Mouse (Mus musculus): ENCODE results near the gene P4ha3.

Gene P4ha3

DNA sequence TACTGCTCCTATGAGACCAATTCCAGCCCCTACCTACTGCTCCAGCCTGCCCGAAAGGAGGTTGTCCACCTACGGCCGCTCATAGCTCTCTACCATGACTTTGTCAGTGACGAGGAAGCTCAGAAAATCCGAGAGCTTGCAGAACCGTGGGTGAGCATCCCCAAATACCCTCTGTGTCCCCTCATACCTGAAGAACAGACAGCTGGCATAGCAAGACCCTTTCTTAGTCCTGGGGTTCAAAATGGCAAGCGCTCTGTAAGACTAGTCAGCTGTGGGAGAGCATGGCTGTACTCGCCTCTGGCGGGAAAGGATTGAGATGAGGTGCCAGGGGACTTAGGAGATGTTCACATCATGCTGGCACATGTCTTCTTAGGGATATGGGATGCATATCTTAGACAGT is 20.6 kb downstream of the P4ha3 start:
- DNase-seq (ENCODE audit: low read depth, low spot score), result no peak

DNA sequence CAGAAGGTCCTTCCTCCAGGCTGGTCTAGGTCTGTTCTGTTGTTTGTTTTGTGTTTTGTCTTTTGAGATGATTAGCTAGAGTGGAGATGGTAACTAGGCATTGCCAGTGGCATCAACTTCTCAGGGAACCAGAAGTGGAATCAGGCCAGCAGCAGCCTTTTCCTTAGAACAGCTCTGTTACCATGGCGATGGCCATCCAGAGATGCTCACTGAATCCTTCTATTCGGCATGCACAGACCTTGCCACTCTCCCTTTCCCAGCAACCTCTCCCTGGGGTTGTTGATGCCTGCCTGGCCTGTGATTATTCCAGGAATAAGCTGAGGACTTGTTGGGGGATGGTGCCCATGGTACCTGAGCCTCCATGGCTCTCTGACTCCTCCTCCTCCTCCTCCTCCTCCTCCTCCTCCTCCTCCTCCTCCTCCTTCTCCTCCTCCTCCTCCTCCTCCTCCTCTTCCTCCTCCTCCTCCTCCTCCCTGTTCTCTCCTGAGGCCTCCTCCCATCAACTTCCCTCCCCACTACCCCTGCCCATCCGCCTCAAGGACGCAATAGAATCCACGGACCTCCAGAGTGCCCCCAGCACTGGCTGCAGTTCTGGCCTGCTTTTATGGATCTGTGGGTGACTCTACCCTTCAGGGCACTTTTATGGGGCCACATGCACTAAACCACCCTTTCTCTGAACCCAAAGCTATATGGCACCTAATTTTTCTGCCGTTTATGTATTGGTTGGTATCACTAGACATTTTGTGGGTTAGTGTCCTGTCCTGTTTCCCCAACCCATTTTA is 22.7 kb downstream of the P4ha3 start:
- peak; percentile 71 for DNase-seq (ENCODE audit: low read depth, low spot score)

DNA sequence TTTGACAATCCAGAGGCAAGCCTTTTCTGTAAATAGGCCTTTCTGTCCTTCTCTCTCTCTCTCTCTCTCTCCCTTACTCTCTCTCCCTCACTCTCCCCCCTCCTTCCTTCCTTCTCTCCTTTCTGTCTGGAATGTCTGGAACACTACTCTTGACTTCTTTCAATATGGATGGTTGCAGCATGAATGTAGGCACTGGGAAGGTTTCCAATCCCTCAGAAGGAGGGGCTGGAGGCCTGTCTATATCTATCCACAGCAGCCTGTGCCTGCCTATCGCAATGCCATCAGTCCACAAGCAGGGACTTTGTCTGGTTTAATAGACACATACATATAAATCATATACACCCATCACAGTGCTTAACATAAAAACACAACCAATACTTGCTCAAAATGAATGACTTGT is 23.9 kb downstream of the P4ha3 start:
- DNase-seq (ENCODE audit: low read depth, low spot score), result no peak

DNA sequence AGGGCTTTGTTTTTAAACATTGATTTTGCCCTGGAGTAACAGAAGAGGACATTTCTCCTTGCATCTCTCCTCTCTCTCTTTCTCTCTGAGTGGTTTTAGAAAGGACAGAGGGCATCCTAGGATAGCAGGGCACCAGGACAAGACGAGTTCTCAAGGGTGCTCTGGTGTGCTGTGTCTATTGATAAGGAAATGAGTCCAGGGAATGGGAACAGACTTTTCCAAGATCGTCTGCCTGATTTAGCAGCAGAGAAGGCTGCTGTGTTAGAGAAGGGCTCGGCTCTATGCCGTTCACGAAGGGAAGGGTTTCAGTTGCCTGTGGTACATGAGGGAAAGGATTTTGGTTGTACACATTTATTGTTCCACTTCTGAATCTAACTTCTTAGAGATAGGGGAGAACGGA is 24.4 kb downstream of the P4ha3 start:
- no peak for DNase-seq (ENCODE audit: low read depth, low spot score)

DNA sequence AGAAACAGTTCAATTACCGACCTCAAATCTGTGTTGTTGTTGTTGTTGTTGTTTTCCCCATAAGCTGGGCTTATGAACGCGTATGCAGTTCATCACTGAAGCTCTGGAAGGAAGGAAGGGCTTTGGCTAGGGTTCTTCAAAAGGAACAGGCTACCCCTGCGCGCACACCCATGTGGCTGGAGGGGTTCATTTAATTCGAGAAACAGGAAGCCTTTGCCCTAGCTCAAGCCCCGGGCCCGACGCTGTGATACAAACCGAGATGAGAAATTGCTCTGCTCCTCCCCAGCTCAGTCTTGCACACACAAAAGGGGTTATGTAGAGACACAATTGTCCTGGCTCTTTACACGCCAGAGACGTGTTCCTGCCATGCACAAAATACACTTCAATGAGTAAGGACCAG is 25.0 kb downstream of the P4ha3 start:
- DNase-seq (ENCODE audit: low read depth, low spot score), result no peak

DNA sequence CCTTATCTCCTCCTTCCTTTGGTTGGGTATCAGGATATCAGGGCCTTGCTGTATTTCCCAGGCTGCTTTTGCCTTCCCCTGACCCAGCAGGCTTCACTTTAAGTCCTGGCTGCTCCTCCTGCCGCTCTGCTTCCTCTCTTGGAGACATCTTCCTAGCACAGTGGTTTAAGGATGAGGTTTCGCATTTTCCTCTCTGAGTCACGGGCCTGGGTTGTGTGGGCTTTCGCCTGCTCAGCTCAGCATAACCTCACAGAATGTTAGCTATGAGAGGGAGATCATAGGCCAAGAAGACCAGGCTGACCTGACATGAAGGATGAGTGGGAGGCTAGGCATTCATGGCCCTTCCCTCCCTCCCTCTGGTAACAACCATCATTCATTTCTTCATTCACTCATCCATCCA is 27.4 kb downstream of the P4ha3 start:
- DNase-seq (ENCODE audit: low read depth, low spot score), result no peak

DNA sequence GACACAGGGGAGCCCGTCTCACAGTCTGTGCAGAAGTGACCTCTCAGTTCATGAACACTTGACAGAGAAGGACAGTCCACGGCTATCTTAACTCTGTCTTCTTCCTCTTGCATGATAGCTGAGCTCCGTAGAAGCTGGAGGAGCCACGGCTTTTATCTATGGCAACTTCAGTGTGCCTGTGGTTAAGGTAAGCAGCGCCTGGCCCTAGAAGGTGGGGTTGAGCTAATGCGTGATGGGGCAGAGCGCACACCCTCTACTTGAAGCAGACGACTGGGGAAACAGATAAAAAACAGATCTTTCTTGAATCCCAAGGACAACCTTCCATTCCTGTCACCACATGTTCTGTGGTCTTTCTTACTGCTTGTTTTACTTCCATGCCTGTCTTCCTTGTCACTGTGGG is 31.6 kb downstream of the P4ha3 start:
- DNase-seq (ENCODE audit: low read depth, low spot score), result no peak

DNA sequence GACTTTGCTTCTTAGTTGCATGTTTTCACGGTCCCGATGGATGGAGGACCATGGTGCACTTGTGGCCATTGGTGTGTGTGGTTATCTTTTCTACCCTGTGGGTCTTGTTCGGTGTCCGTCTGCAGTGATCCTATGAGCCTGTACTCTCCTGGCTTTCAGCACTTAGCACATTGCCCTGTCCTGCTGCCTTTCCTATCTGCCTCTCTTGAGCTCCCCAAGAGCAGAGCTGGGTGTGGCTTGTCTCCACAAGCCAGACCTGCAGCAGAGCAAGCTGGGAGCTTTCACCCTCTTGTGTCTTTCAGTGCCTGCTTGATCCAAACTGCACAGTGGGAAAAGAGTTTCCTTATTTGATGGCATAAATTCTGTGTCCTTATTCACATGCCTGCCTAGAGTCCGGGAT is 32.2 kb downstream of the P4ha3 start:
- no peak for DNase-seq (ENCODE audit: low read depth, low spot score)

DNA sequence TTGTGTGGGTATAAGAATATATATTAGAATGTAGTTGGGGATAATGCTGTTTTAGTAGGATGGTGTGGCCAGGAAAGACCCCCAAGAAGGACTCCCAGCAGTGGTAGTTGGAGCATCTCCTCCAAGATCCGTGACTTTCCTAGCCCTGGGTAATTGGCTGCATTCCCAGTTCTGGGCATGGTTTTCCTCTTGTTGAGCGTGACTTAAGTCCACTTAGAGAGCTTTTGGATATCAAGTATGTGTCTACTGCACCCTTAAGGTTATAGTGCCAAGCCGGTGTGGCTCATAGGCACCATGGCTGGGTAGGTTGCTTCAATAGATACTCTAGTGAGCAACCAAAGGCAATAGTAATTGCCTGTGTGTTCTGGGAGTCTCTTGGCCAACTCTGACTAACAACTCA is 38.4 kb downstream of the P4ha3 start:
- DNase-seq (ENCODE audit: low read depth, low spot score), result no peak

DNA sequence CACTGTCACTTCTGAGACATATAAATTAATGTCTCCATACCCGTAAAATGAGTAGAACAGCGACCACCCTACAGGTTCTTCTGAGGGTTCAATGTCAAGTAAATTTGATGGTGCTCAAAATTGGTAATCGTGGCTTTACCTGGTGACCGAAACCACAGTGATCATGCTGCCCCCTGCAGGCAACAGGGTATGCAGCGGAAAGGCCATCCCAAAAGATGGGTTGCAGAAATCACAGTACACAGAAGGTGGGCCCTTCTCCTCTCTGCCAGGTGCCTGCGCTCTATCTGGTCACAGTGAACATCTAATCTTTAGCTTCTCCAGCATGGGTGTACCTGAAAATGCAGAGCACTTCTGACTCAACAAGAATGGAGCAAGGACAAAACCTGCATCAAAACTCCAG is 40.2 kb downstream of the P4ha3 start:
- DNase-seq (ENCODE audit: low read depth, low spot score), result no peak

DNA sequence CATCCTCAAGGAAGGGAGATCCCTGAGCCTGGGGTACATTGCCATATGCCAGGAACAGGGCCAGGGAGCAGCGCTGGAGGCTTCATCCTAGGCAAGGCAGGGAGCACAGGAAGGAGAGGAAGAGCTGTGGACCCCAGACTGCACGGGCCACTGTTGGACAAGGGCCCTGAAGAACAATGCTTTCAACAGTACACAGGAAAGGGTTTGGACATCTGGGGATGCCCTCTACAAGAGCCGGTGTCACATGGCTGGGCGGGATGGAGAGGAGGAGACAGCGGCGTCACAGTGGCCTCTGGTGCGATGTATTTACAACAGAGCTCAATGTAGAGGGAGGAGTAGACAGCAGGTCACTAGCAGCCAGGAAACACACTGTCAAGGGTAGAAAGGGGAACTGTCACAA is 42.2 kb downstream of the P4ha3 start:
- DNase-seq (ENCODE audit: low read depth, low spot score), result no peak

DNA sequence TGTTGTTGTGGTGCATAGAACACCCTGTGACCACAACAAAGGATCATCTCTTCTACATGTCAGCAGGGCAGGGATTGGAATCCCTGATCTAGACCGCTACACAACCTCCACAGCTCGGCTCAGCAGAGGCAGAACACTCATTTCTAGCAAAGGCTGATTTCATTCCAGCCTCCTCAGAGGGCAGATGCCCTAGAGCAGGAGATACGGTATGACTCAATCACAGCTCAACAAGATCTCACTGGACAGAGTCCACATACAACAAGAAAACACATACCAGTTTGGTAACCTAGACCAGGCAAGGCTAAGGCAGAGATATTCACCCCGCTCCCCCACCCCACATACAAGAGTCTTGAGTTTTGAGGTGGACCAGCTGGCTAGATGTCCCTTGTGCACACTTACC is 43.3 kb downstream of the P4ha3 start:
- DNase-seq (ENCODE audit: low read depth, low spot score), result no peak

DNA sequence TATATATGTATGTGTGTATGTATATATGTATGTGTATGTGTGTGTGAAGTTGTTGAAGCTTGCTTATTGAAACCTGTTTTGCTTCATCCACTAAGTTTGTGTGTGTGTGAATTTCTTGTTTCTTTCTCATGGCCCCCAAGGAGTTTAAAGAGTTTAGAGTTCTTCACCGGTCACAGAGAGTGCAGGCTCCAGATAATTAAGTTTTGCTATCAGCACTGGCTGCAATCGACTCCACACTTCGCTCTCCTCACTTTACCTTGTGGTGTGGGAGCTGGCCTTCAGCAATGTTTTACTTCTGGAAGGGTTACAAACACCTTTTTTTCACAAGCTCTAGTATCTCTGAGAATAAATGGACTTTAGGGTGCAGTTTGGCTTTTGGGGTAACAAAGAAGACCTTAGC is 45.9 kb downstream of the P4ha3 start:
- DNase-seq (ENCODE audit: low read depth, low spot score), result no peak

DNA sequence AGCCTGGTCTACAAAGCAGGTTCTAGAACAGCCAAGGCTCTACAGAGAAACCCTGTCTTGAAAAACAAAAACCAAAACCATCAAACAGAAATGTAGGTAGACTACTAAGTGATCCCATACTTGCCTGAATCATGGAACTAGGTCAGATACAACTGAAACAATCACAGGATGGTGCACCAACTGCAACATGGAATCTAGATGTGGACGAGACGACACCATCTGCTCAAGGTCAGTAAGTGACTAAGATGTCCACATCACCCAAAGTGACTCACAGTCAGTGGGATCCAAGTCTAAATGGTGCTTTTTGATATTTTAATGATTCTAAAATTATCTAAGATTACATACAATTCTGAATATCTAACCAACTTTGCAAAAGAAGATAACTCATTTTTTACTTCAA is 50.6 kb downstream of the P4ha3 start:
- DNase-seq (ENCODE audit: low read depth, low spot score), result no peak

DNA sequence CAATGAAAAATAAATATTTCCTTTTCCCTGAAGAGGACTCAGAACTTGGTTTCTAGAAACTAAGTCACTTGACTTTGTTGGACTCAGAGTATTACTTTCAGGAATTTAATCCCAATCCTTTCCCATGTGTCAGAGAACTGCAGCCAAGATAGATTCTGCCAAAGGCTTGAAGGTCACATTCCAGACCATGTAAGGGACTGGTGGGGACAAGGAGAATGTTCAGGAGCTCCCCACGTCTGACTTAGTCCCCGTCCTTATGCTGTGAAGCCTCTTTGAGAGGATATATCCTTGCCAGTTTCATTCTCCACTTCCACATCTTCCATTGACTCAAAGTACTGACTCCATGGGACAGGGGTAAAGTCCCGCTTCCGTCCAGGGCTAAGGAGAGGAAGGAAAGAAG is 69.7 kb downstream of the P4ha3 start:
- DNase-seq (ENCODE audit: low read depth, low spot score), result no peak

DNA sequence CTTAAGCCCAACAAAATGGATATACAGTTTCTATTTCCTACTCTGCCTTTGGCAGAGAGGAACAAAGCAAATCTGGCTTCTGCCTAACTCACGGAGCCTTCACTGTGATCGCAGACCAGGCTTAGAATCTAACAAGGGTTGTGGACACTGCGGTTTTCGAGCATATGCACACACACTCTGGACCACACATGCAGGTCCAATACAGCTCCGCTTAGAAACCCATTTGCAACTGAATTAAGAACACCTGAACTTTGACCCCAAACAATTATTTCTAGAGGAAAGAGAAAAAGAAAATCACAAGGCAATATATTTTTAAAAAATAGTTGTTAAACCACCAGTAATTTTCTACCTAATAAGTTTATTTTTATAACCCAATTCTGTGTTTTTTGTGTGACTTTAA is 71.0 kb downstream of the P4ha3 start:
- no peak for DNase-seq (ENCODE audit: low read depth, low spot score)

DNA sequence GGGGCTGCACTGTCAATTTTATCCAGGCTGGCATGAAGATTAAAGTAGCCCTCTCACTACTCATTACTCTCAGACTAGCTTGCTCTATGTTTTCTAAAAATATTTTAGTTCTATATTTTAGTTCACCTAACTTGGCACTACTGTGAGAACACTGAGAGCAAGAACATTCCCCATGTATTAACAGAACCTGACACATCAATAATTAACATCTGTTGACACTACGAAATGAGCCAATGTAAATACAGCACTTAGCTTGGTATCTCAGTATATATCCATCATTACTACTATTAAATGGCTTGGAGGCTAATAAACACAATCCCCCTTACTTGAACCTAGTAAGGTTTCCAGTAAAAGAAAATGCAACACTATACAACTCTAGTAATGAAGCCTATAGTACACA is 71.4 kb downstream of the P4ha3 start:
- no peak for DNase-seq (ENCODE audit: low read depth, low spot score)

DNA sequence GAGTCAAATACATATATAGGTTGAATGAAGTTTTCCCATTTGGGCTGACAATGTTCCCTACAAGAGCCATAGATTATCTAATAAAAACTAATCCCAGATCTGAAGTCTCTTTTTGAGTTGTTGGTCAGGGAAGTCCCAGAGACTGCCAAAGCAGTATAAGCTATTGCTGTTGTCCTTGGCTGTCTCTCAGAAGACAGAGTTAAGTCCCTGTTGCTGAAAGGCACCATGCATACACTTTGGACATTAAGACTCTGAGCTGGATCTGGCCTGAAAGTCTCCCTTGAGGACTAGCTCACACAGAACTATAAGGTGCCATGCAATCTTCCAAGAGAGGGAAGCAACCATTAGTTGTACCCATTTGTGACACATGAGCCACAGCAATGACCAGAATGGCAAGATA is 72.5 kb downstream of the P4ha3 start:
- no peak for DNase-seq (ENCODE audit: low read depth, low spot score)

DNA sequence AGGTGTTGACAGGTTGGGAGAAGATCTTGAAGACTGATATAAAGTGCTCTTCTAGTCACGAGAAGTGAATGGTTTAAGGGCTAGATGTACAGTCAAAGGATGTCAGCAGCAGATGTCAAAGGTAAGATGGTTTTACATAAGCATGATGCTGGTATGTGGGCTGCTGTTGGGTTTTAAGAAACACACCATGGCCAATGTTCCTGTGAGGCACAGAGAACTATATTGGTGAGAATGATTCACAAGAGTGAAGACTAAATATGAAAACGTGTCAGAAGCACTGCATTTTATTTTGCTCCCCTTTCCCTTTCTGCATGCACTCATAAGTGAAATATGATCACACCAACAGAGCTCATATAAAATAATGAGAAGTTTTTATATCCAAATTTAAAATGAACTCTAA is 77.8 kb downstream of the P4ha3 start:
- DNase-seq (ENCODE audit: low read depth, low spot score), result no peak

DNA sequence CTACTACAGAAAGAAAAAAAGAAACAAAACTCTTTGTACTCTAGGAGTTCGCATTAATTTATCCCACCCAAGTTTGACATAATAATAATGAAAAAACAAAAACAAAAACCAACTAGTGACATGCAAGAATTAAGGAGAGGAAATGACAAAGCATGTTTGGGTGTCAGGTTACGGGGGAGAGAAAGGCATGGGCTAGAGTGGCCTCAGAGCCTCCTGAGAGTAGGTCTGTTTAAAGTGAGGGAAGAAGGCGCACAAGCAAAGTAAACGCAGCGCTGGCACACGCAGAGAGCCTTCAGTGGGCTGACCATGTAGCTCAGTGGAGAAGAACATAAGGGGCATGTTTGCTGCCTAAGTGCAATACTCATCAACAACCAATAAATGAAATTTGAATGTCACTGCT is 79.6 kb downstream of the P4ha3 start:
- no peak for DNase-seq (ENCODE audit: low read depth, low spot score)

All from brain, embryonic 18.5 days (tissue).